Mouse (Mus musculus): ENCODE data around the gene Tle4. TPM values are rescaled to one million over a fixed set of nuclear protein-coding genes. Genes with fewer than 3 reads are reported as not detected.

Tle4 gene
- total and polyA plus RNA-seq, 2 experiments: 5.4 to 5.5 TPM

GRCm38 (mm10) chr19:14578016-14578415 lies 19.8 kb downstream of the Tle4 start:
- Histone ChIP-seq H3K4me1 (ENCODE audit: control insufficient read depth, insufficient read depth, low read length) (no peaks in the 10 kb centered on the region; the same call in 1 of the 2 replicates), H3K9ac (ENCODE audit: low read depth, low read length) (no peak overlapping the region), H3K4me3 (ENCODE audit: insufficient read depth, low read depth, low read length) (no peak overlapping the region), H3K27me3 (ENCODE audit: control insufficient read depth, insufficient read depth, low read length) (no peaks in the 10 kb centered on the region), H3K36me3 (ENCODE audit: control insufficient read depth, insufficient read depth, low read length) (0 out of 2 replicates have a peak, but pooled peaks cover 1% of the 10 kb centered on the region), H3K27ac (replicated peaks; ENCODE audit: insufficient read depth, low read depth, low read length) (no peak overlapping the region), H3K79me2 (ENCODE audit: control insufficient read depth, insufficient read depth, low read length) (peaks cover 14% of the 10 kb centered on the region)
- no peak for DNase-seq (ENCODE audit: extremely low read depth, low read depth, low spot score)
- 88% methylated on average over 4 of the region's 4 CpGs for WGBS
- TF ChIP-seq CTCF (IDR thresholded peaks at IDR 0.05; ENCODE audit: low read depth, low read length) (no peak), POLR2A (IDR thresholded peaks at IDR 0.05; ENCODE audit: extremely low read depth, insufficient read depth, low read length) (no peak)

GRCm38 (mm10) chr19:14576311-14576710 lies 21.5 kb downstream of the Tle4 start:
- DNase-seq (ENCODE audit: extremely low read depth, low read depth, low spot score): peak; percentile 40
- no peaks in the 10 kb centered on the region; the same call in 1 of the 2 replicates for H3K4me1 ChIP-seq (ENCODE audit: control insufficient read depth, insufficient read depth, low read length)
- no peak overlapping the region for H3K27ac ChIP-seq (replicated peaks; ENCODE audit: insufficient read depth, low read depth, low read length)
- TF ChIP-seq CTCF (IDR thresholded peaks at IDR 0.05; ENCODE audit: low read depth, low read length) (no peak), POLR2A (IDR thresholded peaks at IDR 0.05; ENCODE audit: extremely low read depth, insufficient read depth, low read length) (no peak)
- no peak overlapping the region for H3K9ac ChIP-seq (ENCODE audit: low read depth, low read length)
- H3K4me3 ChIP-seq (ENCODE audit: insufficient read depth, low read depth, low read length): no peak overlapping the region
- H3K27me3 ChIP-seq (ENCODE audit: control insufficient read depth, insufficient read depth, low read length): no peaks in the 10 kb centered on the region
- 0 out of 2 replicates have a peak, but pooled peaks cover 1% of the 10 kb centered on the region for H3K36me3 ChIP-seq (ENCODE audit: control insufficient read depth, insufficient read depth, low read length)
- H3K79me2 ChIP-seq (ENCODE audit: control insufficient read depth, insufficient read depth, low read length): peaks cover 17% of the 10 kb centered on the region

- Histone ChIP-seq H3K36me3 (ENCODE audit: control insufficient read depth, insufficient read depth, low read length) (no peaks in the 10 kb centered on the region), H3K4me3 (ENCODE audit: insufficient read depth, low read depth, low read length) (no peak overlapping the region), H3K9ac (ENCODE audit: low read depth, low read length) (no peak overlapping the region), H3K27ac (replicated peaks; ENCODE audit: insufficient read depth, low read depth, low read length) (no peak overlapping the region), H3K79me2 (ENCODE audit: control insufficient read depth, insufficient read depth, low read length) (peaks cover 10% of the 10 kb centered on the region; the same call in 1 of the 2 replicates), H3K4me1 (ENCODE audit: control insufficient read depth, insufficient read depth, low read length) (no peaks in the 10 kb centered on the region; the same call in 1 of the 2 replicates), H3K27me3 (ENCODE audit: control insufficient read depth, insufficient read depth, low read length) (no peaks in the 10 kb centered on the region)
- no peak for TF ChIP-seq POLR2A (IDR thresholded peaks at IDR 0.05; ENCODE audit: extremely low read depth, insufficient read depth, low read length)
- TF ChIP-seq CTCF (IDR thresholded peaks at IDR 0.05; ENCODE audit: low read depth, low read length): no peak
- no peak for DNase-seq (ENCODE audit: extremely low read depth, low read depth, low spot score)
Observed at GRCm38 (mm10) chr19:14568879-14569278, 29.0 kb downstream of the Tle4 start.

- Histone ChIP-seq H3K4me1 (ENCODE audit: control insufficient read depth, insufficient read depth, low read length) (no peaks in the 10 kb centered on the region; the same call in none of the 2 replicates), H3K9ac (ENCODE audit: low read depth, low read length) (no peak overlapping the region), H3K79me2 (ENCODE audit: control insufficient read depth, insufficient read depth, low read length) (peaks cover 10% of the 10 kb centered on the region; the same call in 1 of the 2 replicates), H3K36me3 (ENCODE audit: control insufficient read depth, insufficient read depth, low read length) (peaks cover 4% of the 10 kb centered on the region; the same call in 1 of the 2 replicates), H3K27me3 (ENCODE audit: control insufficient read depth, insufficient read depth, low read length) (no peaks in the 10 kb centered on the region), H3K4me3 (ENCODE audit: insufficient read depth, low read depth, low read length) (no peak overlapping the region), H3K27ac (replicated peaks; ENCODE audit: insufficient read depth, low read depth, low read length) (no peak overlapping the region)
- TF ChIP-seq POLR2A (IDR thresholded peaks at IDR 0.05; ENCODE audit: extremely low read depth, insufficient read depth, low read length) (no peak), CTCF (IDR thresholded peaks at IDR 0.05; ENCODE audit: low read depth, low read length) (no peak)
- 94% methylated on average over 3 of the region's 3 CpGs for WGBS
- DNase-seq (ENCODE audit: extremely low read depth, low read depth, low spot score): no peak
Observed at GRCm38 (mm10) chr19:14567081-14567480, 30.8 kb downstream of the Tle4 start.

GRCm38 (mm10) chr19:14566564-14567021 lies 31.3 kb downstream of the Tle4 start:
- no peak for DNase-seq (ENCODE audit: extremely low read depth, low read depth, low spot score)
- no peaks in the 10 kb centered on the region for H3K27me3 ChIP-seq (ENCODE audit: control insufficient read depth, insufficient read depth, low read length)
- TF ChIP-seq CTCF (IDR thresholded peaks at IDR 0.05; ENCODE audit: low read depth, low read length) (no peak), POLR2A (IDR thresholded peaks at IDR 0.05; ENCODE audit: extremely low read depth, insufficient read depth, low read length) (no peak)
- H3K9ac ChIP-seq (ENCODE audit: low read depth, low read length): no peak overlapping the region
- peaks cover 4% of the 10 kb centered on the region; the same call in 1 of the 2 replicates for H3K36me3 ChIP-seq (ENCODE audit: control insufficient read depth, insufficient read depth, low read length)
- peaks cover 9% of the 10 kb centered on the region; the same call in 1 of the 2 replicates for H3K79me2 ChIP-seq (ENCODE audit: control insufficient read depth, insufficient read depth, low read length)
- H3K27ac ChIP-seq (replicated peaks; ENCODE audit: insufficient read depth, low read depth, low read length): no peak overlapping the region
- H3K4me3 ChIP-seq (ENCODE audit: insufficient read depth, low read depth, low read length): no peak overlapping the region
- 92% methylated on average over 5 of the region's 5 CpGs for WGBS
- H3K4me1 ChIP-seq (ENCODE audit: control insufficient read depth, insufficient read depth, low read length): no peaks in the 10 kb centered on the region; the same call in none of the 2 replicates

- no peak for DNase-seq (ENCODE audit: extremely low read depth, low read depth, low spot score)
Observed at GRCm38 (mm10) chr19:14565424-14566069, 32.3 kb downstream of the Tle4 start.

More at GRCm38 (mm10) chr19:14565424-14566069, 32.3 kb downstream of the Tle4 start:
- no peak overlapping the region for H3K9ac ChIP-seq (ENCODE audit: low read depth, low read length)
- H3K36me3 ChIP-seq (ENCODE audit: control insufficient read depth, insufficient read depth, low read length): peaks cover 4% of the 10 kb centered on the region; the same call in 1 of the 2 replicates
- TF ChIP-seq POLR2A (IDR thresholded peaks at IDR 0.05; ENCODE audit: extremely low read depth, insufficient read depth, low read length): no peak
- no peak for TF ChIP-seq CTCF (IDR thresholded peaks at IDR 0.05; ENCODE audit: low read depth, low read length)
- no peak overlapping the region for H3K27ac ChIP-seq (replicated peaks; ENCODE audit: insufficient read depth, low read depth, low read length)
- H3K79me2 ChIP-seq (ENCODE audit: control insufficient read depth, insufficient read depth, low read length): peaks cover 7% of the 10 kb centered on the region; the same call in 1 of the 2 replicates
- no peaks in the 10 kb centered on the region for H3K27me3 ChIP-seq (ENCODE audit: control insufficient read depth, insufficient read depth, low read length)
- H3K4me1 ChIP-seq (ENCODE audit: control insufficient read depth, insufficient read depth, low read length): no peaks in the 10 kb centered on the region; the same call in none of the 2 replicates
- 86% methylated on average over 4 of the region's 4 CpGs for WGBS
- no peak overlapping the region for H3K4me3 ChIP-seq (ENCODE audit: insufficient read depth, low read depth, low read length)
